In genomic region chr7:66058703-66059102, GRCm38 (mm10) we compare ENCODE assay signal across 8 mouse cellular contexts. TPM values are rescaled to one million over a fixed set of nuclear protein-coding genes. Genes with fewer than 3 reads are reported as not detected.
A peak's percentile ranks its signal among the peaks of the same experiment; 100 is the strongest.
DNase-seq lines count a peak whose midpoint lies in the region; ATAC-seq lines count a peak whose summit lies in the region.

Snrpa1 (plus strand) TSS chr7:66059003.

- peak within 1 kb of the TSS; percentile 99 for H3K4me3 ChIP-seq in lung, embryonic 16.5 days (ENCODE audit: low read length)
- peak within 1 kb of the TSS; percentile 86 for H3K4me3 ChIP-seq in embryonic facial prominence, embryonic 14.5 days (ENCODE audit: low read depth, low read length)
- peak within 1 kb of the TSS; percentile 100 for H3K4me3 ChIP-seq in heart, embryonic 16.5 days (ENCODE audit: low read length)
- peak within 1 kb of the TSS; percentile 94; the same call in 1 of the 2 replicates for H3K4me3 ChIP-seq in neural tube, embryonic 14.5 days (ENCODE audit: low read depth, low read length)

- intact Hi-C loops in left cerebral cortex, postnatal 4 days (cut with DNase I) = loop anchor here (5.0 to 10.0 kb wide), 2 partner anchors 324 to 356 kb away; no protein-coding TSS in a partner anchor

- H3K4me2 ChIP-seq in lung, embryonic 16.5 days (ENCODE audit: low read depth, low read length) = peak within 1 kb of the TSS; percentile 73
- H3K4me2 ChIP-seq in embryonic facial prominence, embryonic 14.5 days (ENCODE audit: low read depth, low read length) = peak within 1 kb of the TSS; percentile 90
- H3K4me2 ChIP-seq in heart, embryonic 16.5 days (ENCODE audit: low read depth, low read length) = peak within 1 kb of the TSS; percentile 83
- H3K4me2 ChIP-seq in neural tube, embryonic 14.5 days (ENCODE audit: low read depth, low read length) = peak within 1 kb of the TSS; percentile 88

- H3K27me3 ChIP-seq in lung, embryonic 16.5 days (ENCODE audit: control insufficient read depth, insufficient read depth, low read depth, low read length) = no peaks in the 10 kb centered on the region
- no peaks in the 10 kb centered on the region for H3K27me3 ChIP-seq in embryonic facial prominence, embryonic 14.5 days (replicated peaks; ENCODE audit: control insufficient read depth, insufficient read depth, low read length)
- H3K27me3 ChIP-seq in heart, embryonic 16.5 days (ENCODE audit: control insufficient read depth, insufficient read depth, low read length) = no peaks in the 10 kb centered on the region; the same call in 1 of the 2 replicates
- no peaks in the 10 kb centered on the region for H3K27me3 ChIP-seq in neural tube, embryonic 14.5 days (ENCODE audit: control insufficient read depth, insufficient read depth, low read length)

- no peak for ATAC-seq in lung, embryonic 16.5 days (ENCODE audit: low read depth)
- no peak for ATAC-seq in embryonic facial prominence, embryonic 14.5 days (ENCODE audit: low read depth)
- no peak for ATAC-seq in heart, embryonic 16.5 days (replicated peaks; ENCODE audit: extremely low read depth, insufficient read depth, low FRiP score)
- ATAC-seq in neural tube, embryonic 14.5 days (ENCODE audit: low read depth) = no peak
- ATAC-seq in cerebellum, adult (ENCODE audit: insufficient number of reproducible peaks, low FRiP score, low TSS enrichment) = no peak

- H3K27ac ChIP-seq in lung, embryonic 16.5 days (ENCODE audit: low read length) = no peak within 1 kb of the TSS; the same call in 1 of the 2 replicates
- no peak within 1 kb of the TSS for H3K27ac ChIP-seq in embryonic facial prominence, embryonic 14.5 days (replicated peaks; ENCODE audit: low read depth, low read length)
- peak within 1 kb of the TSS; percentile 56; the same call in 1 of the 2 replicates for H3K27ac ChIP-seq in heart, embryonic 16.5 days (ENCODE audit: low read length)
- H3K27ac ChIP-seq in neural tube, embryonic 14.5 days (ENCODE audit: low read depth, low read length) = no peak within 1 kb of the TSS

- DNase-seq in lung, postnatal 36 days = no peak
- no peak for DNase-seq in embryonic facial prominence, embryonic 14.5 days (ENCODE audit: low spot score)
- no peak for DNase-seq in left cerebral cortex, postnatal 4 days
- no peak for DNase-seq in spleen, adult 12 weeks (ENCODE audit: low spot score)

- no peaks in the 10 kb centered on the region for H3K9me3 ChIP-seq in lung, embryonic 16.5 days (ENCODE audit: control insufficient read depth, low read length)
- no peaks in the 10 kb centered on the region for H3K9me3 ChIP-seq in embryonic facial prominence, embryonic 14.5 days (ENCODE audit: control insufficient read depth, low read length)
- no peaks in the 10 kb centered on the region for H3K9me3 ChIP-seq in heart, embryonic 16.5 days (replicated peaks; ENCODE audit: control insufficient read depth, low read length)
- no peaks in the 10 kb centered on the region for H3K9me3 ChIP-seq in neural tube, embryonic 14.5 days (ENCODE audit: control insufficient read depth, low read length)

- peaks cover 9% of the 10 kb centered on the region for H3K4me1 ChIP-seq in lung, embryonic 16.5 days (replicated peaks; ENCODE audit: control insufficient read depth, insufficient read depth, low read length)
- peaks cover 13% of the 10 kb centered on the region for H3K4me1 ChIP-seq in embryonic facial prominence, embryonic 14.5 days (ENCODE audit: control insufficient read depth, insufficient read depth, low read length)
- H3K4me1 ChIP-seq in heart, embryonic 16.5 days (ENCODE audit: control insufficient read depth, insufficient read depth, low read length) = peaks cover 15% of the 10 kb centered on the region
- peaks cover 8% of the 10 kb centered on the region for H3K4me1 ChIP-seq in neural tube, embryonic 14.5 days (ENCODE audit: control insufficient read depth, insufficient read depth, low read length)

- 85% methylated on average over 1 of the region's 1 CpGs for WGBS in lung, embryonic 16.5 days
- 76% methylated on average over 1 of the region's 1 CpGs for WGBS in embryonic facial prominence, embryonic 14.5 days
- 66% methylated on average over 1 of the region's 1 CpGs for WGBS in heart, embryonic 16.5 days
- WGBS in neural tube, embryonic 14.5 days = 81% methylated on average over 1 of the region's 1 CpGs

- H3K36me3 ChIP-seq in lung, embryonic 16.5 days (ENCODE audit: control insufficient read depth, insufficient read depth, low read length) = 0 out of 2 replicates have a peak, but pooled peaks cover 2% of the 10 kb centered on the region
- peaks cover 10% of the 10 kb centered on the region; the same call in 1 of the 2 replicates for H3K36me3 ChIP-seq in embryonic facial prominence, embryonic 14.5 days (ENCODE audit: control insufficient read depth, insufficient read depth, low read length)
- H3K36me3 ChIP-seq in heart, embryonic 16.5 days (ENCODE audit: control insufficient read depth, insufficient read depth) = peaks cover 8% of the 10 kb centered on the region
- no peaks in the 10 kb centered on the region for H3K36me3 ChIP-seq in neural tube, embryonic 14.5 days (ENCODE audit: control insufficient read depth, insufficient read depth, low read length)

- H3K9ac ChIP-seq in lung, embryonic 16.5 days (ENCODE audit: low read length) = peak within 1 kb of the TSS; percentile 97
- peak within 1 kb of the TSS; percentile 89 for H3K9ac ChIP-seq in embryonic facial prominence, embryonic 14.5 days (ENCODE audit: low read depth, low read length)
- peak within 1 kb of the TSS; percentile 99 for H3K9ac ChIP-seq in heart, embryonic 16.5 days (ENCODE audit: low read length)
- no peak within 1 kb of the TSS; the same call in 1 of the 2 replicates for H3K9ac ChIP-seq in neural tube, embryonic 14.5 days (replicated peaks; ENCODE audit: low read depth, low read length)

RNA-seq across cellular contexts. Expression of gene Snrpa1, which starts in this region (rescaled TPM):
- 153 and 155 TPM in 2 replicates for polyA plus RNA-seq in lung, embryonic 16.5 days (2015; fragmentation: Nextera tagmentation; extraction: Ambion mirVana)
- 134 and 146 TPM in 2 replicates for polyA plus RNA-seq in embryonic facial prominence, embryonic 14.5 days (2014; fragmentation: Nextera tagmentation; extraction: Ambion mirVana)
- 89.4 and 99.8 TPM in 2 replicates for polyA plus RNA-seq in heart, embryonic 16.5 days (2015; fragmentation: Nextera tagmentation; extraction: Ambion mirVana)
- 10 to 100 TPM; 52.3 to 58.9 TPM for total RNA-seq in left cerebral cortex, postnatal 4 days (2021)
- 114 and 125 TPM in 2 replicates for polyA plus RNA-seq in neural tube, embryonic 14.5 days (2014; fragmentation: Nextera tagmentation; extraction: Ambion mirVana)
